Mouse (Mus musculus) left cerebral cortex, adult 8-10 months (tissue): Measurements from ENCODE around the gene Hist1h4h. TPM values are rescaled to one million over a fixed set of nuclear protein-coding genes. Genes with fewer than 3 reads are reported as not detected.
A peak's percentile ranks its signal among the peaks of the same experiment; 100 is the strongest.

ENCODE experiments used
- DNase-seq, 2 experiments: peaks; one replicate each; pipeline ENCODE4 v3.0.0; 2022; ENCODE audit warnings: low spot score in 2 of 2
- total RNA-seq, 4 experiments: library from RNA; stranded (reverse); gene quantifications; 2 replicates each; pipeline ENCODE4 v1.2.4; 2022

Hist1h4h gene
- total RNA-seq, 4 experiments from 2014 or later, result 263 to 358 (median 294) TPM

- no peak for DNase-seq
These were observed 20.7 kb upstream of the Hist1h4h start for GRCm38 (mm10) chr13:23510127-23510526.

- no peak for DNase-seq
These were observed 17.3 kb upstream of the Hist1h4h start for GRCm38 (mm10) chr13:23513517-23513916.

- no peak for DNase-seq
These were observed 15.6 kb upstream of the Hist1h4h start for GRCm38 (mm10) chr13:23515281-23515680.

DNA sequence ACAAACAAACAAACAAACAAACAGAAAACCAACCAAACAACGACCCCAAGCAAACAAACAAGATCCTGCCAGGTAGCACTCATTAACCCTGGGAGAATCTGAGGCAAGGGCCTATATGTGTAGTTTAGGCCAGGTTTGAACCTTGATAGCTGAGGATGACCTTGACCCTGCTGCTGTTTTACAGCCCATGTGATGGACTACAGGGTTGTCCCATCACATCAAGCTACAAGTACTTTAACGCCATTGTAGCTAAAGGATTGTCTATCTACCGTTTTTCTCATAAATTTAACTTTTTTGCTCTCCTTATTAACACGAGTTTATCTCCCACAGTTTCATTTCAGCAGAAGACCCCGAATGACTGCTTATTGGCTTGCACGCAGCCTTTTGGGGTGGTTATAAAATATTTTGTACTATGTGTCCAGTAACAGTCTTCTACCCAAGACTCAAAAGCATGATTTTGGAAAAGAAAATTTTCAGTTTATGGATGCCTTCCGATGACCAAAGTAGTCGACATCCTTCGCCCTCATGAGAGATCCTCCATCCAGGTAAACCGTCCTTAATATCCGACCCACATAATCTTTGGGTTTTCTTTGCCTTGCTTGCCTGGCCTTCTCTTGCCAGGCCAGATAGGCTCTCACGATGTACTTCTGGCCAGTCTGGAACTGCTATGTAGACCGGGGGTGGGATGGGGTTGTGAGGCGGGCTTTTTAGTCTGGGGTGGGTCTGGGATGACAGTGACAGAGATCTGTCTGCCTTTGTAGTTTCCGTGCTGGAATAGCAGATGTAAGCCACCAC lies 14.8 kb upstream of the Hist1h4h start:
- DNase-seq, result no peak

DNA sequence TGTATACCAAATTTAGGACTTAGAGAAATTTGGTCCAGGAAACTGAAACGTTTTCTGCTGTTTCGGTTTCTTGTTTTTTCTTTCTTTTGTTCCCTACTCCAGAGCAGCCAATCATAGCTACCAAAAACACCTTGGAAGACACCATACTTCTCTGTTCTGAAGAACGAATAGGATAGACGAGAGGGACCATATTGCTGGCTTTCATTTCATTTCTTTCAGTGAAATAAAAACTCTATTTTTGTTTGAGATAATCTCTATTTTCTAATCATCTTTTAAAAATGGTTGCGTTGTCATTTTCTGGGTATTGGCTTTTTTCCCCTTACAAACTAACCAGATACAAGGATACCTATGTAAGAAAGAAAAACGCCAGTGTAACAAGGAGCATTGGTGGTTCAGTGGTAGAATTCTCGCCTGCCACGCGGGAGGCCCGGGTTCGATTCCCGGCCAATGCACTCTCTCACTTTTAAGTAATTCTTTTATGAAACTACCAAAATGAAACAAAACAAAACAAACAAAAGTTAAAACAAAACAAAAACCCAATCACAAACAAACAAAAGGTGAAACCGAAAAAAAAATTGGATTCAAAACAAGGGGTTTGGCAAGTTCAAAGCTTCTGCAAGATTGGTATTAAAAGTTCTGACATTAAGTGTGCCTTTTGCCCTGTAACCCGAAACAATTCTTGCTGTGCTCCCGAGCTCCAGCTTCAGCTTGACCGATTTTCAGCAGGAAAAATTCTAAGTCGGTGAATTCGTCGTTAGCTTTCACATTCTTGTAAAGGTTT lies 13.8 kb upstream of the Hist1h4h start:
- DNase-seq, result peak in 1 of 2 experiments; percentile 80

GRCm38 (mm10) chr13:23517603-23518294 lies 13.1 kb upstream of the Hist1h4h start:
- peak; percentile 77 to 98 for DNase-seq

DNA sequence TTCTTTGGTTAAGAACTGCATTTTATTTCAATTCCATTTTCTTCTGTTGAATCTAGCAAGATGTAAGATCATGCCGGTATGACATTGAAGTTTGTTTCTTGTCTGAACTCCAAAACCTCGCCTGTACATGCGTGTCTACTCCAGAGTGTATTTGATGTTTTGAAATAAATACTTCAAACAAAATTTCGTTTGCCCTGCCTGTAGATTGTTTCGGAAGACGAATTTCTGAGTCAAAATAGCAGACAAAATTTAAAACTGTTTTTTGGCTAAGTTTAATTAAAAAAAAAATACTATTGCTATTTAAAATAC lies 12.6 kb upstream of the Hist1h4h start:
- DNase-seq, result no peak

- peak; percentile 51 to 81 for DNase-seq
These were observed 12.0 kb upstream of the Hist1h4h start for GRCm38 (mm10) chr13:23518885-23519284.

- DNase-seq, result peak; percentile 63 to 86
These were observed 11.4 kb upstream of the Hist1h4h start for GRCm38 (mm10) chr13:23519416-23519815.

GRCm38 (mm10) chr13:23521703-23522102 lies 9.1 kb upstream of the Hist1h4h start:
- DNase-seq, result peak; percentile 58 to 87

- no peak for DNase-seq
These were observed 6.9 kb upstream of the Hist1h4h start for GRCm38 (mm10) chr13:23523976-23524375.

DNA sequence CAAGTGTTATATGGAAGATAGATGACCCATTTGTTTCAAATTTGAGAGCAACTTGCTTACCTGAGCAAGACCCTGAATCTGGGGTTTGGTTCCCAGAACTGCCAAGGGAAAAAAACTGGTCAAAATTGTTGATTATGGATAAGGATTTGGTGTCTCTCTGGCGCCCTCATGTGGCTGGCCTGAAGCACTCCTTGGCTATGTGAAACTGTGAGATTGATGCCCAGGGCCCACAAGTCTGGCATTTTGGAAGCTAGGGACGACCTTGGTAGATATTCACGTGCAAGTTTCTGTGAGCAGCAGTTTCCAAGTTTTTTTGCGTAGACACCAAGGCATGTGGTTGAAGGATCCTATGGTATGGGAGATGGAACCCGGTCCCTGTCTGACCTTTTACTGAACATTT lies 6.2 kb upstream of the Hist1h4h start:
- DNase-seq, result peak; percentile 35 to 44

DNA sequence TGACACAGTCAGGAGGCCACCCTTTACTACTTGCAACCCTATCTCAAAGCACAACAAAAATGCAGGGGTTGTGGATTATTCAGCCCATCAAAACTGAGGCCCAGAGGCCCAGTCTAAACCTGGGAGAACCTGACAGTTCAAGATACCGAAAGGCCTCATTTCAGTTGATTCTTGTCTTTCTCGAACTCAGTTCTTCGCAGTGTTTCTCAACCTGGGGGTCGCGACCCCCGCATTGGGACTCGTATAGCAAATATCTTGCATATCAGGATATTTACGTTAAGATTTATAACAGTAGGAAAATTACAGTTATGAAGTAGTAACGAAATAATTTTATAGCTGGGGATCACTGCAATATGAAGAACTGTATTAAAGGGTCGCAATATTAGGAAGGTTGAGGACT lies 4.9 kb upstream of the Hist1h4h start:
- no peak for DNase-seq

- DNase-seq, result peak; percentile 80 to 99
These were observed 4.5 kb upstream of the Hist1h4h start for GRCm38 (mm10) chr13:23526312-23526711.

GRCm38 (mm10) chr13:23529005-23529404 lies 1.8 kb upstream of the Hist1h4h start:
- no peak for DNase-seq

- DNase-seq, result no peak
These were observed 1.2 kb upstream of the Hist1h4h start for GRCm38 (mm10) chr13:23529480-23530165.

DNA sequence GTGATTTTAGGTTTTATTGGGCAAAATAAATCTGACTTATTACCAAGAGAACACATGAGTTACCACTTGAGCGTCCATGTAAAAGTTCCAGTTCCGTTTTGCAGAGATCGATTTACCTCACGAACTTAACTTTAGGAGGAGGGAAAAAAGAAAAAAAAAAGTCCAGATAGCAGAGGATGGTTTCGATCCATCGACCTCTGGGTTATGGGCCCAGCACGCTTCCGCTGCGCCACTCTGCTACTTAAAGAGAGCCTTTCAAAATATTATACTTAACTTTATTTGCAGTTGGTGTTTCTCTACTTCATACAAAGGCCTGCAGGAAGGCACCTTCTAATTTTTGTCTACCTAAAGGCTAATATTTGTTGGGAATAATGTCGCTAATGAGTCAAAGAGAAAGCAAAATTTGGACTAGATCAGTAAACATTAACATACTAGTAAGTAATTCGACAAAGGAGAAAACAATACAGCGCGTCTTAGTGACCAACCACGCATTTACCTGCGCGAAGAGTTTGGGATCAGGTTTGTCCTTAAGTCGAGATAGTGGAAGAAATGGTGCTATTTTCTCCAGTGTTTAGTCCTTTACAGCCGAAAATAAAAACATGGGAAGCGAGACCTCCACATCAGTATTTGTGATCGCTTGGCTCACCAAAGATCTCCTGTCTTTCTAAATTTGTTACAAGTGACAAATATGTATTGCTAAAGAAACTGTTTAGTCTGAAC lies 509 bp upstream of the Hist1h4h start:
- DNase-seq, result peak; percentile 36 to 69

GRCm38 (mm10) chr13:23532262-23533075 lies 1.6 kb downstream of the Hist1h4h start:
- DNase-seq, result no peak

DNA sequence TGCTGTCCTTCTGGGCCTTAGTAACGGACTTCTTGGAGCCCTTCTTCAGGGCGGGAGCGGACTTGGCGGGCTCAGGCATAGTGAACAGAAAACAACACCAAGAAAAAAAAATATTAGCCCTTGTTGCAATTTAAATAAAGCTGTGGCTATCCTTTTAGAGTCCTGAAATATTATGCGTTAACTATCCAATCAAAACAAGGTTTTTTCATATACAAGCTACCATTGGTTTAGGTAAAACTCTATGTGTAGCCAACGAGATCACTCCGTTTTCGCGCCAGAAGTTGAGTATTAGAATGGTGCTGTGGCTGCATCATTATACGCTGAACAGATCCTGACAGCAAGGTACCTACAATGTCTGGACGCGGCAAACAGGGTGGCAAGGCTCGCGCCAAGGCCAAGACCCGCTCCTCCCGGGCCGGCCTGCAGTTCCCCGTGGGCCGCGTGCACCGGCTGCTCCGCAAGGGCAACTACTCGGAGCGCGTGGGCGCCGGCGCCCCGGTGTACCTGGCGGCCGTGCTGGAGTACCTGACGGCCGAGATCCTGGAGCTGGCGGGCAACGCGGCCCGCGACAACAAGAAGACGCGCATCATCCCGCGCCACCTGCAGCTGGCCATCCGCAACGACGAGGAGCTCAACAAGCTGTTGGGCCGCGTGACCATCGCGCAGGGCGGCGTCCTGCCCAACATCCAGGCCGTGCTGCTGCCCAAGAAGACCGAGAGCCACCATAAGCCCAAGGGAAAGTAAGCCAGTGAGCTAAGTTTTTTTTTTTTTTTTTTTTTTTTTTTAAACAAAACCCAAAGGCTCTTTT lies 2.9 kb downstream of the Hist1h4h start, which contains the start of gene Hist1h2af:
Gene Hist1h2af (plus strand): TSS at position 347 of the 808 bp plus-strand sequence.
- DNase-seq, result peak in 1 of 2 experiments; percentile 78
